Mouse (Mus musculus) cerebellum, adult 11-12 months (tissue): ENCODE measurements around the gene Gpatch1.

Source experiments
- DNase-seq: peaks from one replicate; pipeline ENCODE4 v3.0.0; 2022

Gene Gpatch1

DNA sequence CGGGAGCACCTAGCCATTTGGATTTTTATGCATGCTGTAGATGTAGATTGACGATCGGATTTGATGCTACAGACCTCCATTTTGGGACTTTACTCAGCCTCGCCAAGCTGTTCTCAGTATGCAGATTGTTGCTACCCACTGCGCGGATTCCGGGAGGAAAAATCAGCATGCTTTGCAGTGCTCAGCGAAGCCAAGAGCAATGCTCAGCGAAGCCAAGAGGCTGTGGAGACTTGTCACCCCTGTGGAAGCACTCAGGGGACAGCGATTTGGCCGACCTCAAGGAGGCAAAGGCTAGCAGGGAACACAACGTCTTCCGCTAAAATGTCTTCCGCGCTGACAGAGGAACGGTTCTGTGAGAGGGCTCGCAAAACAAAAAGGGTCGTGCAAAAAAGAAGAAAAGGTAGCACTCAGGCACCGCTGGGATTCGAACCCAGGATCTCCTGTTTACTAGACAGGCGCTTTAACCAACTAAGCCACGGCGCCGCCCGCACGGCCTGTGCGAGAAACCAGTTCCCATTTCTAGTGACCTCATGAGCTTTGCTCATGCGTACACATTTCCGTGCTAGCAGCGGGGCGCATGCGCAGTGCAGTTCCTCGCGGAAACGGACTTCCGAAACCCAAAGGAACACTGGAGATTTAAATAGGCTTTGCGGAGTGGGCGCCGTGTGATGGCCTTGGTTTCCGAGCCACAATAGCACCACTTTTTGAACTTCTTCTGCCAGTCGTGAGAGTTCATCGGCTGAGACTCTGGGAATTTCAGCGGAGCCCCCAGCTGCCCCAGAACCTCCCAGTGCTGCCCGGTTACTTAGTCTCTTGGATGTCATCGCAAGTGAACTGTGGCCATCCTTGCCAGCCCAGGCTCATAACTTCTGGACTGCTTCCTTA is 83.6 kb downstream of the Gpatch1 start:
- DNase-seq, result peak; percentile 96

DNA sequence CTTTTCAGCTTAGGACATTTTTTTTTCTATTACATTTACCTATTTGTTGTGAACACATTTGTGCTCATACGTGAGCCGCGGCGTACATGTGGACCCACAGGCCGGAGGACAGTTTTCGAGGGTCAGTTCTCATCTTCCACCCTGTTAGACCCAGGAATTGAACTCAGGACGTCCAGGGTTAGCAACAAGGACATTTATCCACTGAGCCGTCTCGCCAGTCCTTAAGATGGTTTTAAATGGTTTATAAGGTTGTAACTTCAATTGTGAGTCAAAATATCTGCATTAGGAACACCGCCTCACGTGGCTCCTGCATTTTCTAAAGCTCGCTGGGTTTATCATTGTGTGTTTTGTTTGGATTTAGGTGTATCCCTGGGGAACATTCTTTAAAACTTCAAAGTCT is 84.4 kb downstream of the Gpatch1 start:
- DNase-seq, result peak; percentile 37

DNA sequence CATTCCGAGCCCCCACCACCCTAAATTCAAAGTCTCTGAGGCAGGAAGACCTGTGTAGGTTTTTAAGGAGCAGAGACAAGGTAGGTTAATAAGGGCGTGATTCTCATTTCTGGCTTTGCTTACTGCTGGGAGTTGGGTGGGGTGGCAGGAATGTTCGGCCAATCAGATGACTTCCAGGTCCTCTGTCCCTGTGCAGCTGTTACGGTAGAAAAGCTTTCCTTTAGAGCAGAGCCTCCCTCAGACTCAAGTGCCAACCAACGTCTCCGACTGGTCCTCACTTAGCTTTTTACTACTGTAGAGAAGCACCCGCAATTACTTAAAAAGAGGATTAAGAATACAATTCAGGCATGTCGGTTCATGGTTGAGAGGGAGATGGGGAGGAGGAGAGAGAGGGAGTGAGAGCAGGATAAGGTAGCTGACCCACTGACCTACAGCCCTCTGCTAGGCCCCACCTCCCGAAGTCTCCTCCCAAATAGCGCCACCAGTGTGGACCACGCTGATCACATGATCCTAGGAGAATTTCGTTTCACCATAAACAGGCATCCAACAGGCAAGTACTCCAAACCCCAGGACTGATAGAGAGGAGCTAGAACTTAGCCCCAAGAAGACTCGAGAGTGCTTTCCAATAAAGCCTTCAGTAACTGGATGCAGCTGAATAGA is 85.3 kb downstream of the Gpatch1 start:
- no peak for DNase-seq

DNA sequence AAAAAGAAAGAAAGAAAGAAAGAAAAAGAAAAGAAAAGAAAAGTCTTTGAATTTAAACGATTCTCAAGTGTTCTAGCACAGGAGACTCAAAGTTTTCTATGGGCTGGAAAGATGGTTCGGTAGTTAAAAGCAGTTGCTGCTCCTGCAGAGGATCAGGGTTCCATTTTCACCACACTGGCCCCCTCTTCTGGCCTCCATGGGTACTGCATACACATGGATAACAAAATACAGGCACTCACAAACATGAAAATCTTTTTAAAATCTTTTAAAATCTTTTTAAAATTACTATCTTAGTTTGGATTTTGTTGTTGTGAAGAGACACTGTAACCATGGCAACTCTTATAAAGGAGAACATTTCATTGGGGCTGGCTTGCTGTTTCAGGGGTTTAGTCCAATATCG is 87.9 kb downstream of the Gpatch1 start:
- no peak for DNase-seq
